Mouse (Mus musculus) limb, embryonic 12.5 days (tissue): ENCODE measurements around the gene Rras. TPM values are rescaled to one million over a fixed set of nuclear protein-coding genes. Genes with fewer than 3 reads are reported as not detected.

Source experiments
- ATAC-seq: fragments of 200-750 bp; cut with Nextera tagmentation; 2 replicates; pipeline ENCODE4 v1.8.0; 2017; ENCODE audit warnings: low read depth, moderate TSS enrichment; ENCODE audit not compliant: insufficient number of reproducible peaks, insufficient read depth, low FRiP score, low TSS enrichment
- H3K27ac ChIP-seq: fragments of 300-500 bp; sonication (generic); 2 replicates; pipeline ENCODE4 v1.5.1; 2016; ENCODE audit warnings: mild to moderate bottlenecking, moderate library complexity
- H3K27me3 ChIP-seq: fragments of 300-500 bp; sonication (generic); 2 replicates; pipeline ENCODE4 v1.6.1; 2016; ENCODE audit warnings: mild to moderate bottlenecking, moderate library complexity
- H3K36me3 ChIP-seq: fragments of 300-500 bp; sonication (generic); 2 replicates; pipeline ENCODE4 v1.6.1; 2016; ENCODE audit warnings: mild to moderate bottlenecking, moderate library complexity
- H3K4me1 ChIP-seq: fragments of 300-500 bp; sonication (generic); replicated peaks from 2 replicates; pipeline ENCODE4 v1.6.1; 2016
- H3K4me2 ChIP-seq: fragments of 300-500 bp; sonication (generic); 2 replicates; pipeline ENCODE4 v1.6.1; 2016; ENCODE audit warnings: mild to moderate bottlenecking, moderate library complexity
- H3K4me3 ChIP-seq: fragments of 300-500 bp; sonication (generic); replicated peaks from 2 replicates; pipeline ENCODE4 v1.5.1; 2016; ENCODE audit warnings: mild to moderate bottlenecking
- H3K9ac ChIP-seq: fragments of 300-500 bp; sonication (generic); replicated peaks from 2 replicates; pipeline ENCODE4 v1.6.1; 2016; ENCODE audit warnings: mild to moderate bottlenecking, moderate library complexity
- H3K9me3 ChIP-seq: fragments of 300-500 bp; sonication (generic); 2 replicates; pipeline ENCODE4 v1.6.1; 2016; ENCODE audit warnings: mild to moderate bottlenecking, moderate library complexity
- WGBS: fragments of 180-500 bp; shearing (Covaris S2); methylation state at CpG from one replicate; pipeline ENCODE4 v1.1.7; 2016; 5-methylcytosine and 5-hydroxymethylcytosine counted together
- polyA plus RNA-seq: library from polyadenylated mRNA; unstranded; fragments of >200 nt; fragmentation: Nextera tagmentation; extraction: Ambion mirVana; gene quantifications from 2 replicates; pipeline ENCODE4 v1.2.1, GENCODE M21; 2016

Gene Rras
- polyA plus RNA-seq, 1 experiment from 2014 or later = 20.8 TPM

DNA sequence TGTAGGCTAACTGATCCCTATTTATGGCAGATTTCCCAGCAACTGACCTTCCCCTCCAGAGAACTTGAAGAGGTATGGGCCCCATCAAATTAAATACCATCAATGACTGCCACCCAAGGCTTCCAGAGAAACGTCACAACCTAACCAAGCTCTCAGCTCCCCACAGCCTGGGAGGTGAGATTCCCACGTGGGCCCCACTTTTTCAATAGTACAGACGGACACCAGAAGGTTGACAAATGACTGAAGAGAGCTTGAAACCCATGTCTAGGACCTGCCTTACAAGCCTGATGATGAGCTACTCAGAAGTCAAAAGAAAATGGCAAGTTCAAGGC, 33.0 kb upstream of the Rras start:
- WGBS = 44% methylated on average over 3 of the region's 3 CpGs
- Histone ChIP-seq H3K4me2 (peak overlapping the region; percentile 68), H3K4me3 (peak overlapping the region; percentile 93), H3K36me3 (peaks cover 52% of the 10 kb centered on the region), H3K4me1 (peaks cover 38% of the 10 kb centered on the region), H3K9ac (no peak overlapping the region), H3K27ac (peak overlapping the region; percentile 95; the same call in 1 of the 2 replicates), H3K27me3 (no peaks in the 10 kb centered on the region), H3K9me3 (no peaks in the 10 kb centered on the region)
- ATAC-seq = no peak

DNA sequence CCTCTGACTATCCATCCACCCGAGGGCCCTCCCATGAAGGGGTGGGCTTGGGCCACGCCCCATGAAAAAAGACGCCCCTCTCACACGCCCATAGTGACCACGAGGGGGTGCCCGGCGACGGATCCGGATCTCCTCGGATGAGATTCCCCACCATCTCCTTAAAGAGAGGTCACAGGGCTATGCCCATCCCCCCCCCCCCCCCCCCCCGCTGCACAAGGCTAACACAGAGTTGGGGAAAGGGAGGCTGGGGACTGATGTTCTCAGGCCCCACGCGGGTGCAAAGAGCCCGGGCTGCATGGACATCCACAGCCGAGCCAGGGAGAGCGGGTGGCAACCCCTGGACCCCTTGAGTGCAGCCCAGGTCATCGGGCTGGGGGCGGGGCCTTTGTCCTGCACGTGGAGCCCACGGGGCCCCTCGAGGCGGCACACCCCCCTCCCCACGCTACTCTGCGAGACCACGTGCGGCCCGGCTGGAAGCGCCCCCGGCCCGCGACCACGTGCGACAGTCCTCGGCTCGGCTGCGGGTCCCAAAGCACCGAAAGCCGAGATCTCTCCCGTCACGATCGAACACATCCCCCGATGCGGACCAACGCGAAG, 32.1 kb upstream of the Rras start:
- H3K4me1 ChIP-seq = peaks cover 38% of the 10 kb centered on the region
- peak overlapping the region; percentile 68 for H3K4me2 ChIP-seq
- no peaks in the 10 kb centered on the region for H3K9me3 ChIP-seq
- H3K36me3 ChIP-seq = peaks cover 52% of the 10 kb centered on the region
- ATAC-seq = no peak
- peak overlapping the region; percentile 95 for H3K27ac ChIP-seq
- H3K9ac ChIP-seq = peak overlapping the region; percentile 96
- H3K27me3 ChIP-seq = no peaks in the 10 kb centered on the region
- WGBS = under 1% methylated on average over 44 of the region's 45 CpGs
- peak overlapping the region; percentile 93 for H3K4me3 ChIP-seq

- Histone ChIP-seq H3K4me1 (peaks cover 38% of the 10 kb centered on the region), H3K9ac (peak within 1 kb of the TSS; percentile 96), H3K27me3 (no peaks in the 10 kb centered on the region), H3K4me3 (peak within 1 kb of the TSS; percentile 93), H3K9me3 (no peaks in the 10 kb centered on the region), H3K27ac (peak within 1 kb of the TSS; percentile 96), H3K4me2 (peak within 1 kb of the TSS; percentile 73), H3K36me3 (peaks cover 51% of the 10 kb centered on the region)
- WGBS = under 1% methylated on average over 42 of the region's 42 CpGs
- ATAC-seq = peak; percentile 97
Measured at GRCm38 (mm10) chr7:44986192-44986878, 31.4 kb upstream of the Rras start, which contains the start of gene Prmt1. Prmt1 (minus strand) TSS chr7:44986568.

DNA sequence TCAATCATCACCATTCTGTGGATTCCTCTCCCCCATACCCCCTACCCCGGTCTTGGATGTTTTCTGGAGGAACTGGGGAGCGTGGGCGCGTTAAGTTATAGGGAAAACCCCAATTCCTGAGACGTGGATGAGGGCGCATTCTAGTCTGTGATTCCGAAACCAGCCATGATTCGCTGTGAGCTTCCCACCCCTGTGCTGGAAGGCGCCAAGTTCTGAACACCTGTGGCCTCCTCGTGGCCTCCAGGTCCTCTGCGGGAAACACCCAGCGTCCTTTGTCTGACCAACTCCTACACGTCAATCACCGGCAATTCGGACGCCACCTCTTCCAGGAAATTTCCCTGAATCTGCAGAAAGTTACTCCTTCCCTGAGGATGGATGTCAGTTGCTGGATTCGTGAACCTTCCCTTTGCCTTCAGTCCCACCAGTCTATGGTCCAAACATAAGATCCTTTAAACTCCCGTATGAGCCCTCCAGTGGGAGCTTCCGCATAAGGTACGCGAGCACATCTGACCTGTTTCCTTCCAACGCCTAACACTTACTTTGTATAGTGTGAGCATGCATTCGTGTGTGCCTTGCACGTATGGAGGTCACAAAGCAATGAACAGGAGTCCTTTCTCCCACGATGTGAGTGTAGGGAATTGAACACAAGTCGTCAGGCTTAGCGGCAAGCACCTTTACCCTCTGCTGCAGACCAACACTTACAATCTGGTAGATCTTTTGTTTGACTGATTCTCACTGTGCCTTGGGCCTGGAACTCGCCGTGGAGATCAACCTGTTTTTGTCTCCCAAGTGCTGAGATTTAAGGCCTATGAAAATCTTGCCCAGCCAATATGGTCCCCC, 30.7 kb upstream of the Rras start:
- H3K4me1 ChIP-seq = peaks cover 38% of the 10 kb centered on the region
- peaks cover 51% of the 10 kb centered on the region for H3K36me3 ChIP-seq
- H3K9me3 ChIP-seq = no peaks in the 10 kb centered on the region
- peak overlapping the region; percentile 70 for H3K9ac ChIP-seq
- ATAC-seq = peak; percentile 7; the same call in 1 of the 2 replicates
- peak overlapping the region; percentile 73 for H3K4me2 ChIP-seq
- H3K27me3 ChIP-seq = no peaks in the 10 kb centered on the region
- H3K4me3 ChIP-seq = peak overlapping the region; percentile 93
- H3K27ac ChIP-seq = peak overlapping the region; percentile 96
- WGBS = under 1% methylated on average over 29 of the region's 29 CpGs

- 13% methylated on average over 10 of the region's 10 CpGs for WGBS
- Histone ChIP-seq H3K4me2 (peak overlapping the region; percentile 94), H3K9me3 (no peaks in the 10 kb centered on the region), H3K9ac (peak overlapping the region; percentile 79), H3K27ac (peak overlapping the region; percentile 82), H3K4me3 (peak overlapping the region; percentile 58), H3K27me3 (no peaks in the 10 kb centered on the region), H3K36me3 (peaks cover 72% of the 10 kb centered on the region), H3K4me1 (peaks cover 33% of the 10 kb centered on the region)
- ATAC-seq = no peak
Measured at GRCm38 (mm10) chr7:44996672-44997071, 21.1 kb upstream of the Rras start.

DNA sequence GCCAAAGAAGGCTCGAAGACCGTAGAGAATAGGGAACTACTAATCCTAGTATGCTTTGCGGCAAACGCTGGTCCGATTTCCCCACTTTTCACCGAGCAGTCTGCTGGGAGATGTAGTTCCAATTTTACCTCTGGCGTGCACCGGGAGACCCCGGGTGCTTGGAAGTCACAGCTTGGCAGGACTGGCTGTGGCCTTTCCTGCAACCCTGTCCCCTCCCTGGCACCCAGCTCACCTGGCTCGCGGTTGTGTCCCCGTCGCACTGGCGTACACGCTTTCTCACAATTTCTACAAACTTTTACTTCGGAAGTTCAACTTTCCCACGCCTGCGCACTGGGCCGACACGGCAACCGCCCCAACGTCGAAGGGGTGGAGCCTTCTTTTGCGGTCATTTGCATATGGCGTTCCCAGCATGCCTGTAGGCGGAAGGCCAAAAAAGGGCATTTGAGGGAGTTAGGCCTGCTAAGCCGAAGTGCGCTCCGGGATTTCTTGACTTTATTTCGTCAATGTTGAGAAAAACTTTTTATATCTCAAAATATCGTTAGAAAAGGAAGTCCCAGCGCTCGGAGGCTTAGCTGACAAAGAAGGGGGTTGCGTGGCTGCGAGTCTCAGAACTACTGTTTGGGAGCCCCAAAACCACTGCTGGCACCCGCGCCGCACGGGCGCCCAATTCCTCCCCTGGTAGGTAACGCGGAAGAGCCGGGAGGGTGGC, 20.4 kb upstream of the Rras start, which contains the start of gene Irf3:
Gene Irf3, plus strand, starts transcription at position 418 of the 709 bp plus-strand sequence.
- Histone ChIP-seq H3K9ac (peak within 1 kb of the TSS; percentile 79), H3K4me2 (peak within 1 kb of the TSS; percentile 94), H3K27me3 (no peaks in the 10 kb centered on the region), H3K9me3 (no peaks in the 10 kb centered on the region), H3K4me1 (peaks cover 33% of the 10 kb centered on the region), H3K27ac (peak within 1 kb of the TSS; percentile 90), H3K36me3 (peaks cover 72% of the 10 kb centered on the region), H3K4me3 (peak within 1 kb of the TSS; percentile 58)
- peak; percentile 86 for ATAC-seq
- under 1% methylated on average over 43 of the region's 43 CpGs for WGBS

- WGBS = 3% methylated on average over 15 of the region's 15 CpGs
- peak overlapping the region; percentile 58 for H3K4me3 ChIP-seq
Measured at GRCm38 (mm10) chr7:44997940-44998428, 19.8 kb upstream of the Rras start.

GRCm38 (mm10) chr7:44998501-44998955, 19.2 kb upstream of the Rras start, which contains the start of gene Bcl2l12:
Bcl2l12 (minus strand) TSS chr7:44998712.
- WGBS = 1% methylated on average over 18 of the region's 18 CpGs
- H3K27me3 ChIP-seq = no peaks in the 10 kb centered on the region
- ATAC-seq = no peak
- peak within 1 kb of the TSS; percentile 94 for H3K4me2 ChIP-seq
- peak within 1 kb of the TSS; percentile 90 for H3K27ac ChIP-seq
- peak within 1 kb of the TSS; percentile 58 for H3K4me3 ChIP-seq
- peak within 1 kb of the TSS; percentile 79 for H3K9ac ChIP-seq
- no peaks in the 10 kb centered on the region for H3K9me3 ChIP-seq
- peaks cover 33% of the 10 kb centered on the region for H3K4me1 ChIP-seq
- peaks cover 72% of the 10 kb centered on the region for H3K36me3 ChIP-seq

More at GRCm38 (mm10) chr7:44997940-44998428, 19.8 kb upstream of the Rras start:
- peak overlapping the region; percentile 90 for H3K27ac ChIP-seq
- no peak for ATAC-seq
- no peaks in the 10 kb centered on the region for H3K27me3 ChIP-seq
- H3K36me3 ChIP-seq = peaks cover 72% of the 10 kb centered on the region
- H3K4me1 ChIP-seq = peaks cover 33% of the 10 kb centered on the region
- H3K4me2 ChIP-seq = peak overlapping the region; percentile 94
- H3K9ac ChIP-seq = peak overlapping the region; percentile 79
- H3K9me3 ChIP-seq = no peaks in the 10 kb centered on the region

DNA sequence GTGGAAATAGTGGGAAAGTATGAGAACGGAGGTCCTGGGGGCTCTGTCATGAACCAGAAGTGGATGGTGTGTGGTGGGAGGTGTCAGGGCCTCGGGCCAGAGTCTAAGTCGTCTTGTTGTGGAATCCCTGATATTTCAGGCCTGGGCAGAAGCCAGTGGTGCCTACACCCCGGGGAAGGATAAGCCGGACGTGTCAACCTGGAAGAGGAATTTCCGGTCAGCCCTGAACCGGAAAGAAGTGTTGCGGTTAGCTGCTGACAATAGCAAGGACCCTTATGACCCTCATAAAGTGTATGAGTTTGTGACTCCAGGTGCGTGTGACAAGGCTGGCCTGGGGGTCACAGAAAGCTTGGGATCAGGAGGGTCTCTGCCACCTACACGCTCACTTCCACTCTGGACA, 18.0 kb upstream of the Rras start:
- Histone ChIP-seq H3K9me3 (no peaks in the 10 kb centered on the region), H3K4me1 (peaks cover 37% of the 10 kb centered on the region), H3K36me3 (peaks cover 72% of the 10 kb centered on the region), H3K4me2 (peak overlapping the region; percentile 94; the same call in 1 of the 2 replicates), H3K27ac (no peak overlapping the region), H3K4me3 (peak overlapping the region; percentile 19; the same call in 1 of the 2 replicates), H3K9ac (no peak overlapping the region), H3K27me3 (no peaks in the 10 kb centered on the region)
- 78% methylated on average over 11 of the region's 11 CpGs for WGBS
- no peak for ATAC-seq

DNA sequence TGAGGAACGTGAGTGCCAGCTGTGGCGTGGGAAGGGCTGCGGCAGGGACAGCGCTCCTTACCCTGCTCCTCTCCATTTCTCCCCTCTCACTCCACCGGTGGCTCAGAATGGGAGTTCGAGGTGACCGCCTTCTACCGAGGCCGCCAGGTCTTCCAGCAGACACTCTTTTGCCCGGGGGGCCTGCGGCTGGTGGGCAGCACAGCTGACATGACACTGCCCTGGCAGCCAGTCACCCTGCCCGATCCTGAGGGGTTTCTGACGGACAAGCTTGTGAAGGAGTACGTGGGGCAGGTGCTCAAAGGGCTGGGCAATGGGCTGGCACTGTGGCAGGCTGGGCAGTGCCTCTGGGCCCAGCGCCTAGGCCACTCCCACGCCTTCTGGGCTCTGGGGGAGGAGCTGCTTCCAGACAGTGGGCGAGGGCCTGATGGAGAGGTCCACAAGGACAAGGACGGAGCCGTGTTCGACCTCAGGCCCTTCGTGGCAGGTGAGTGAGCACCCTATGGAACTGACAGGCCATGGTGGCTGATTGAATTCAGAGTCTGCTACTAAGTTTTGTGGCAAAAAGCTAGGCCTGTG, 17.1 kb upstream of the Rras start:
- Histone ChIP-seq H3K27me3 (no peaks in the 10 kb centered on the region), H3K4me2 (no peak overlapping the region), H3K4me1 (peaks cover 40% of the 10 kb centered on the region), H3K9ac (no peak overlapping the region), H3K9me3 (no peaks in the 10 kb centered on the region), H3K4me3 (no peak overlapping the region; the same call in 1 of the 2 replicates), H3K36me3 (peaks cover 72% of the 10 kb centered on the region), H3K27ac (no peak overlapping the region)
- WGBS = 89% methylated on average over 21 of the region's 21 CpGs
- no peak for ATAC-seq
